Mouse (Mus musculus) megakaryocyte, embryonic 14.5 days (primary cell): ENCODE data around the gene Zdhhc24.

Source experiments
- FLI1 ChIP-seq: IDR thresholded peaks from 2 replicates; pipeline ENCODE4 v1.6.1; 2012; ENCODE audit warnings: low read length, inconsistent platforms, mixed read lengths
- GATA1 ChIP-seq: IDR thresholded peaks from 3 replicates; pipeline ENCODE4 v1.6.1; 2012; ENCODE audit warnings: mixed read lengths, low read length, inconsistent platforms, borderline replicate concordance

GRCm38 (mm10) chr19:4876241-4876640 is 2.2 kb upstream of the Zdhhc24 start:
- TF ChIP-seq GATA1 (no peak), FLI1 (no peak)
